Mouse (Mus musculus) liver, embryonic 14.5 days (tissue): Measurements from ENCODE around the gene Cpne5.

Experiments used
- CTCF ChIP-seq: IDR thresholded peaks from 2 replicates; pipeline ENCODE4 v1.5.1; 2016; ENCODE audit warnings: antibody characterized with exemption, low read depth, control low read depth
- EP300 ChIP-seq: IDR thresholded peaks from 2 replicates; pipeline ENCODE4 v1.6.1; 2016; ENCODE audit warnings: antibody characterized with exemption, low read depth

GRCm38 (mm10) chr17:29263417-29263816, 25.4 kb upstream of the Cpne5 start:
- no peak for TF ChIP-seq CTCF
- TF ChIP-seq EP300: no peak
